Comparison of ENCODE assay signal across 9 mouse cellular contexts in genomic region chr13:13775778-13776494, GRCm38 (mm10). TPM values are rescaled to one million over a fixed set of nuclear protein-coding genes. Genes with fewer than 3 reads are reported as not detected.
DNase-seq lines count a peak whose midpoint lies in the region; ATAC-seq lines count a peak whose summit lies in the region.
"Had no signal": no experiment of that assay in that cellular context is flagged by ENCODE, and none has a peak within 500 bp of the region (broad histone marks: within the 10 kb centered on the region; RNA-seq: fewer than 3 reads in every experiment).

No protein-coding gene starts in this region.

- no peak overlapping the region for H3K4me3 ChIP-seq in embryonic facial prominence, embryonic 10.5 days
- H3K4me3 ChIP-seq in hindbrain, embryonic 12.5 days, result no peak overlapping the region
- H3K4me3 ChIP-seq: stomach, embryonic 15.5 days had no signal

- no peaks in the 10 kb centered on the region for H3K9me3 ChIP-seq in embryonic facial prominence, embryonic 10.5 days
- H3K9me3 ChIP-seq in hindbrain, embryonic 12.5 days (replicated peaks), result no peaks in the 10 kb centered on the region
- H3K9me3 ChIP-seq: stomach, embryonic 15.5 days had no signal

- DNase-seq in right cerebral cortex, postnatal 4 days, result peak; percentile 29
- no peak for DNase-seq in right cerebral cortex, postnatal 25 days
- DNase-seq in embryonic facial prominence, embryonic 10.5 days (ENCODE audit: low spot score), result peak; percentile 16
- peak; percentile 11 for DNase-seq in yolk sac, embryonic 10.5 days (ENCODE audit: low spot score)
- DNase-seq in frontal cortex, postnatal 10 days (ENCODE audit: low spot score in 2 of 2), result no peak
- DNase-seq in ovary, postnatal 36 days (ENCODE audit: low spot score), result no peak

- H3K9ac ChIP-seq in hindbrain, embryonic 12.5 days, result no peak overlapping the region
- H3K9ac ChIP-seq: stomach, embryonic 15.5 days had no signal

- H3K4me1 ChIP-seq in embryonic facial prominence, embryonic 10.5 days, result no peaks in the 10 kb centered on the region
- 0 out of 2 replicates have a peak, but pooled peaks cover 7% of the 10 kb centered on the region for H3K4me1 ChIP-seq in hindbrain, embryonic 12.5 days
- H3K4me1 ChIP-seq: stomach, embryonic 15.5 days had no signal

- no peaks in the 10 kb centered on the region for H3K27me3 ChIP-seq in embryonic facial prominence, embryonic 10.5 days (replicated peaks; ENCODE audit: low read depth, poor library complexity, severe bottlenecking)
- no peaks in the 10 kb centered on the region for H3K27me3 ChIP-seq in hindbrain, embryonic 12.5 days
- H3K27me3 ChIP-seq: stomach, embryonic 15.5 days had no signal

- peak; percentile 65 for ATAC-seq in hindbrain, embryonic 12.5 days (ENCODE audit: low FRiP score)
- ATAC-seq in megakaryocyte progenitor cell, adult 5-6 weeks (replicated peaks; ENCODE audit: poor library complexity), result peak; percentile 34; the same call in 1 of the 2 replicates

- peaks cover 9% of the 10 kb centered on the region; the same call in 1 of the 2 replicates for H3K36me3 ChIP-seq in embryonic facial prominence, embryonic 10.5 days (replicated peaks)
- H3K36me3 ChIP-seq in hindbrain, embryonic 12.5 days, result peaks cover 6% of the 10 kb centered on the region; the same call in 1 of the 2 replicates
- H3K36me3 ChIP-seq: stomach, embryonic 15.5 days had no signal

- no peak overlapping the region for H3K4me2 ChIP-seq in hindbrain, embryonic 12.5 days (replicated peaks)
- H3K4me2 ChIP-seq: stomach, embryonic 15.5 days had no signal

- H3K27ac ChIP-seq in embryonic facial prominence, embryonic 10.5 days (replicated peaks), result no peak overlapping the region
- H3K27ac ChIP-seq in hindbrain, embryonic 12.5 days, result no peak overlapping the region
- H3K27ac ChIP-seq: stomach, embryonic 15.5 days had no signal

RNA-seq across cellular contexts. Expression of gene Gng4, which starts 7.9 kb away (rescaled TPM):
- 0.42 and 0.74 TPM in 2 replicates for polyA plus RNA-seq in embryonic facial prominence, embryonic 10.5 days (2016; fragmentation: Nextera tagmentation; extraction: Ambion mirVana)
- polyA plus RNA-seq in hindbrain, embryonic 12.5 days (2016; fragmentation: Nextera tagmentation; extraction: Ambion mirVana), result 6.2 and 6.9 TPM in 2 replicates
- total RNA-seq in megakaryocyte progenitor cell, adult 5-6 weeks (2015), result not detected in 2 replicates
- total RNA-seq in megakaryocyte progenitor cell, adult 5-6 weeks (2017), result not detected in 2 replicates

Comparison
In these comparisons a context has a peak if more than half of its experiments do, and no peak if none do; other contexts are left out.
1. DNase-seq: peak in right cerebral cortex, postnatal 4 days (single experiment), embryonic facial prominence, embryonic 10.5 days (single experiment) and yolk sac, embryonic 10.5 days (single experiment); none in right cerebral cortex, postnatal 25 days (single experiment), frontal cortex, postnatal 10 days (0 of 2) and ovary, postnatal 36 days (single experiment).